Mouse (Mus musculus): Measurements from ENCODE around the gene Zpr1.

Zpr1 gene

GRCm38 (mm10) chr9:46328572-46329249, 55.8 kb downstream of the Zpr1 start:
- peak; percentile 89 for DNase-seq (ENCODE audit: low read depth, low spot score)

- DNase-seq (ENCODE audit: low read depth, low spot score), result peak; percentile 83
Observed at GRCm38 (mm10) chr9:46329250-46329648, 56.4 kb downstream of the Zpr1 start.

GRCm38 (mm10) chr9:46329801-46330585, 57.1 kb downstream of the Zpr1 start:
- peak; percentile 74 for DNase-seq (ENCODE audit: low read depth, low spot score)

GRCm38 (mm10) chr9:46330586-46330895, 57.7 kb downstream of the Zpr1 start:
- DNase-seq (ENCODE audit: low read depth, low spot score), result peak; percentile 82

- DNase-seq (ENCODE audit: low read depth, low spot score), result no peak
Observed at GRCm38 (mm10) chr9:46331301-46331700, 58.4 kb downstream of the Zpr1 start.
